Mouse (Mus musculus) midbrain, postnatal 0 days (tissue): ENCODE results near the gene Ppp1r13b. TPM values are rescaled to one million over a fixed set of nuclear protein-coding genes. Genes with fewer than 3 reads are reported as not detected.
A peak's percentile ranks its signal among the peaks of the same experiment; 100 is the strongest.

ENCODE experiments used
- ATAC-seq: fragments of 200-750 bp; cut with Nextera tagmentation; 2 replicates; pipeline ENCODE4 v1.8.0; 2017; ENCODE audit warnings: moderate number of reproducible peaks, mild to moderate bottlenecking, moderate TSS enrichment, moderate library complexity; ENCODE audit not compliant: low FRiP score
- DNase-seq: peaks from one replicate; pipeline ENCODE4 v3.0.0-alpha.2; 2015; ENCODE audit warnings: low spot score
- H3K27ac ChIP-seq: fragments of 300-500 bp; sonication (generic); 2 replicates; pipeline ENCODE4 v1.5.1; 2014; ENCODE audit warnings: low read depth, mild to moderate bottlenecking, low read length, mixed read lengths
- H3K27me3 ChIP-seq: fragments of 300-500 bp; sonication (generic); 2 replicates; pipeline ENCODE4 v1.6.1; 2014; ENCODE audit warnings: low read length, control low read depth, mixed read lengths; ENCODE audit not compliant: insufficient read depth
- H3K36me3 ChIP-seq: fragments of 300-500 bp; sonication (generic); 2 replicates; pipeline ENCODE4 v1.6.1; 2014; ENCODE audit warnings: low read length, control low read depth, mixed read lengths; ENCODE audit not compliant: insufficient read depth
- H3K4me1 ChIP-seq: fragments of 300-500 bp; sonication (generic); 2 replicates; pipeline ENCODE4 v1.6.1; 2014; ENCODE audit warnings: mild to moderate bottlenecking, control low read depth, antibody characterized with exemption, low read length, mixed read lengths; ENCODE audit not compliant: insufficient read depth
- H3K4me2 ChIP-seq: fragments of 300-500 bp; sonication (generic); 2 replicates; pipeline ENCODE4 v1.6.1; 2014; ENCODE audit warnings: low read depth, mild to moderate bottlenecking, low read length, mixed read lengths; ENCODE audit not compliant: poor library complexity, severe bottlenecking
- H3K4me3 ChIP-seq: fragments of 300-500 bp; sonication (generic); 2 replicates; pipeline ENCODE4 v1.5.1; 2014; ENCODE audit warnings: low read depth, mild to moderate bottlenecking, low read length, moderate library complexity
- H3K9ac ChIP-seq: fragments of 300-500 bp; sonication (generic); replicated peaks from 2 replicates; pipeline ENCODE4 v1.6.1; 2014; ENCODE audit warnings: mild to moderate bottlenecking, low read length, moderate library complexity, mixed read lengths; ENCODE audit not compliant: poor library complexity, severe bottlenecking
- H3K9me3 ChIP-seq: fragments of 300-500 bp; sonication (generic); 2 replicates; pipeline ENCODE4 v1.6.1; 2016; ENCODE audit warnings: low read length, control low read depth
- CTCF ChIP-seq: IDR thresholded peaks from 2 replicates; pipeline ENCODE4 v1.5.1; 2016; ENCODE audit warnings: antibody characterized with exemption, mild to moderate bottlenecking
- WGBS: fragments of 180-500 bp; shearing (Covaris S2); extraction: QIAGEN DNeasy Blood & Tissue Kit; methylation state at CpG from one replicate; pipeline ENCODE4 v1.1.7; 2014; 5-methylcytosine and 5-hydroxymethylcytosine counted together
- polyA plus RNA-seq: library from polyadenylated mRNA; unstranded; fragments of >200 nt; fragmentation: Nextera tagmentation; extraction: Ambion mirVana; gene quantifications from 2 replicates; pipeline ENCODE4 v1.2.1, GENCODE M21; 2015
- total RNA-seq: library from RNA; depleted of rRNA; stranded (reverse); fragments of >200 nt; gene quantifications from 2 replicates; pipeline ENCODE4 v1.2.3, GENCODE M21; 2014

The Ppp1r13b gene
- total and polyA plus RNA-seq, 2 experiments from 2014 or later, result 47.0 to 79.3 TPM

- no peak overlapping the region for H3K9ac ChIP-seq
These were observed 16.1 kb downstream of the Ppp1r13b start for GRCm38 (mm10) chr12:111891800-111892199.

GRCm38 (mm10) chr12:111889251-111889650 is 18.7 kb downstream of the Ppp1r13b start:
- no peak for TF ChIP-seq CTCF
- no peak overlapping the region for H3K9ac ChIP-seq
- no peak for DNase-seq
- 82% methylated on average over 3 of the region's 3 CpGs for WGBS
- H3K4me1 ChIP-seq, result peaks cover 4% of the 10 kb centered on the region; the same call in 1 of the 2 replicates
- H3K36me3 ChIP-seq, result no peaks in the 10 kb centered on the region
- no peak for ATAC-seq
- no peak overlapping the region for H3K27ac ChIP-seq
- H3K4me3 ChIP-seq, result no peak overlapping the region
- no peak overlapping the region for H3K4me2 ChIP-seq
- H3K9me3 ChIP-seq, result no peaks in the 10 kb centered on the region
- H3K27me3 ChIP-seq, result no peaks in the 10 kb centered on the region

More at GRCm38 (mm10) chr12:111891800-111892199, 16.1 kb downstream of the Ppp1r13b start:
- 90% methylated on average over 4 of the region's 4 CpGs for WGBS
- Histone ChIP-seq H3K4me2 (no peak overlapping the region), H3K36me3 (no peaks in the 10 kb centered on the region), H3K4me3 (no peak overlapping the region), H3K27ac (no peak overlapping the region), H3K9me3 (no peaks in the 10 kb centered on the region), H3K27me3 (no peaks in the 10 kb centered on the region), H3K4me1 (peaks cover 4% of the 10 kb centered on the region; the same call in 1 of the 2 replicates)
- no peak for ATAC-seq
- no peak for DNase-seq
- TF ChIP-seq CTCF, result no peak

GRCm38 (mm10) chr12:111888303-111888864 is 19.5 kb downstream of the Ppp1r13b start:
- H3K27me3 ChIP-seq, result no peaks in the 10 kb centered on the region
- no peak for TF ChIP-seq CTCF
- no peak for DNase-seq
- H3K9ac ChIP-seq, result no peak overlapping the region
- ATAC-seq, result no peak
- no peak overlapping the region for H3K4me2 ChIP-seq
- H3K27ac ChIP-seq, result no peak overlapping the region
- H3K4me3 ChIP-seq, result no peak overlapping the region
- 79% methylated on average over 4 of the region's 4 CpGs for WGBS
- H3K4me1 ChIP-seq, result no peaks in the 10 kb centered on the region
- no peaks in the 10 kb centered on the region for H3K36me3 ChIP-seq
- no peaks in the 10 kb centered on the region for H3K9me3 ChIP-seq

GRCm38 (mm10) chr12:111887005-111887404 is 20.9 kb downstream of the Ppp1r13b start:
- no peak overlapping the region for H3K4me3 ChIP-seq
- peak; percentile 39; the same call in 1 of the 2 replicates for TF ChIP-seq CTCF
- no peaks in the 10 kb centered on the region for H3K4me1 ChIP-seq
- DNase-seq (no peak), ATAC-seq (no peak)
- no peaks in the 10 kb centered on the region for H3K9me3 ChIP-seq
- H3K36me3 ChIP-seq, result no peaks in the 10 kb centered on the region
- WGBS, result 97% methylated on average over 1 of the region's 1 CpGs
- H3K27me3 ChIP-seq, result no peaks in the 10 kb centered on the region
- no peak overlapping the region for H3K27ac ChIP-seq
- H3K4me2 ChIP-seq, result no peak overlapping the region
- no peak overlapping the region for H3K9ac ChIP-seq

- no peak for DNase-seq
- no peak for ATAC-seq
- H3K9ac ChIP-seq, result no peak overlapping the region
- 71% methylated on average over 4 of the region's 4 CpGs for WGBS
- no peaks in the 10 kb centered on the region for H3K27me3 ChIP-seq
- H3K4me1 ChIP-seq, result no peaks in the 10 kb centered on the region
- no peaks in the 10 kb centered on the region for H3K36me3 ChIP-seq
- no peak overlapping the region for H3K4me3 ChIP-seq
- no peak overlapping the region for H3K27ac ChIP-seq
- H3K4me2 ChIP-seq, result no peak overlapping the region
- no peak for TF ChIP-seq CTCF
- H3K9me3 ChIP-seq, result no peaks in the 10 kb centered on the region
These were observed 25.1 kb downstream of the Ppp1r13b start for GRCm38 (mm10) chr12:111882852-111883251.

GRCm38 (mm10) chr12:111882022-111882421 is 25.9 kb downstream of the Ppp1r13b start:
- Histone ChIP-seq H3K27ac (no peak overlapping the region), H3K4me2 (no peak overlapping the region), H3K36me3 (no peaks in the 10 kb centered on the region), H3K27me3 (no peaks in the 10 kb centered on the region), H3K9me3 (no peaks in the 10 kb centered on the region), H3K4me1 (no peaks in the 10 kb centered on the region), H3K4me3 (no peak overlapping the region), H3K9ac (no peak overlapping the region)
- no peak for DNase-seq
- ATAC-seq, result no peak
- no peak for TF ChIP-seq CTCF
- WGBS, result 79% methylated on average over 3 of the region's 3 CpGs
